Mouse (Mus musculus) frontal cortex, postnatal 25 days (tissue): Measurements from ENCODE around the gene Col23a1.

ENCODE experiments used
- DNase-seq, 2 experiments: peaks; one replicate each; pipeline ENCODE4 v3.0.0; 2022; ENCODE audit warnings: low spot score in 2 of 2

Col23a1 gene

GRCm38 (mm10) chr11:51431287-51431686 is 141.6 kb downstream of the Col23a1 start:
- DNase-seq: no peak

DNA sequence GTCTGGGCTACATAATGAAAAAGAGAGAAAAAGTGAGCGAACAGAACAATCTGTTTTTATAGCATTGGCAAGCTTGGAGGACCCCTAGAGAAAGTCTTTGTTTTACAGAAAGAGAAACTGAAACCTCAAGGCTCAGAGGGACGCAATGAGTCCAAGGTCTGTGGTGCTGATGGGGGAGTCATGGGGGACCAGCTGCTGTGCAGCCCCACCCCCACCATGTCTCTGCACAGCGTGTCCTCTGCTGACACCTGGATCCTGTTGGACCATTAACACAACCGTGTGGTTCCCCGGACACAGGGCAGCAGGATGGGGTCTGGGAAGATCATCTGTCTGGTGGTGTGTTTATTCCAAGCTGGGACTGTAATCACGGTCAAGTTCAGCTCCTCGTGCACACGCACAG is 142.2 kb downstream of the Col23a1 start:
- no peak for DNase-seq

- DNase-seq: no peak
Measured at GRCm38 (mm10) chr11:51442006-51442405, 152.3 kb downstream of the Col23a1 start.

GRCm38 (mm10) chr11:51442599-51442998 is 152.9 kb downstream of the Col23a1 start:
- no peak for DNase-seq

- no peak for DNase-seq
Measured at GRCm38 (mm10) chr11:51443818-51444217, 154.1 kb downstream of the Col23a1 start.

- no peak for DNase-seq
Measured at GRCm38 (mm10) chr11:51444649-51445048, 154.9 kb downstream of the Col23a1 start.

DNA sequence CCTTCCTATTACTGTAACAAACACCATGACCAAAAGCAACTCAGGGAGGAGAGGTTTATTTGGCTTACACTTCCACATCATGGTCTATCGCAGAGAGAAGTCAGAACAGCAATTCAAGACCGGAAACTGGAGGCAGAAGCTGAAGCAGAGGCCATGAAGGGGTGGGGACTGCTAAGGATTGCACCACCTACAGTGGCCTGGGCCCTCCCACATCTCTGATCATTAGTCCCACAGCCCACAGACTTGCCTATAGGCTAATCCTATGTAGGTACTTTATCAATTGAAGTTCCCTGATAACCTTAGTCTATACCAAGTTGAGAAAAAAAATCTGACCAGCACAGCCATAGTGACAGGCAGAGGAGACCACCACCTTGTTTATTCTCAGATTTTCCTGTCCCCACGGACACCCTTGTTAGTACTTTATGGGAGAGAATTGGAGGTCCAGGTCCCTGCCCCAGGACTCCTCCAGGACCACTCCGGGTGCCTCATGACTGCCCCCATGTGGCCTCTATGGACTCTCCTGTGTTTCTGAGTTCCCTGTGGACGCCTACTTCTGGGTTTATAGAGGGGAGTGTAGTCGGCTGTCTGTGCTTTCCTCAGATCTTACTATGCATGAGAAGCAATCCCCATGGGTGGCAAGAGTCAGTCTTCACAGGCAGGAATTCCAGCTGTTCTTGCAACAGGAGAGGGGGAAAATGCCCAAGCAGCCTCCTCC is 157.1 kb downstream of the Col23a1 start:
- peak; percentile 32 to 53 for DNase-seq

- no peak for DNase-seq
Measured at GRCm38 (mm10) chr11:51448256-51448655, 158.5 kb downstream of the Col23a1 start.

DNA sequence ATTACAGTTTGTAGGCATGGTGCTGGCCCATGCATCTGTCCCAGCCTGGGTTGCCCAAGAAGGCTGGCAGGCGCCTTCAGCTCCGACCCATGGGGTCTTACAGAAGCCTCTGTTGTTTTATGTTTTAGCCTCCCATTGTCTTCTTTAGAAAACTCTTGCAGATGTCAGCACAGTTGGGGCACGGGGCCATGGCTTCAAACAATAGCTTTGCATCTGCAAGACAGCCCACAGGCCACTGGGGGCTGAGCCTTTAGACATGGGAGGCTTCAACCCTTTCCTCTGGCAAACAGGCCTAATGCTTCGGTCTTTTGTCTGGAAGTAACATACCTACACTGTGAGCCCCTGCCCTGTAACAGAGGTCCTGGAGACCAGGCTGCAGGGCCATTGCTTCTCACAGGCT is 159.0 kb downstream of the Col23a1 start:
- DNase-seq: no peak

- no peak for DNase-seq
Measured at GRCm38 (mm10) chr11:51449881-51450280, 160.2 kb downstream of the Col23a1 start.

- no peak for DNase-seq
Measured at GRCm38 (mm10) chr11:51451281-51451680, 161.6 kb downstream of the Col23a1 start.

- DNase-seq: no peak
Measured at GRCm38 (mm10) chr11:51451925-51452324, 162.2 kb downstream of the Col23a1 start.

- no peak for DNase-seq
Measured at GRCm38 (mm10) chr11:51453742-51454141, 164.0 kb downstream of the Col23a1 start.

GRCm38 (mm10) chr11:51455501-51455900 is 165.8 kb downstream of the Col23a1 start:
- DNase-seq: no peak

DNA sequence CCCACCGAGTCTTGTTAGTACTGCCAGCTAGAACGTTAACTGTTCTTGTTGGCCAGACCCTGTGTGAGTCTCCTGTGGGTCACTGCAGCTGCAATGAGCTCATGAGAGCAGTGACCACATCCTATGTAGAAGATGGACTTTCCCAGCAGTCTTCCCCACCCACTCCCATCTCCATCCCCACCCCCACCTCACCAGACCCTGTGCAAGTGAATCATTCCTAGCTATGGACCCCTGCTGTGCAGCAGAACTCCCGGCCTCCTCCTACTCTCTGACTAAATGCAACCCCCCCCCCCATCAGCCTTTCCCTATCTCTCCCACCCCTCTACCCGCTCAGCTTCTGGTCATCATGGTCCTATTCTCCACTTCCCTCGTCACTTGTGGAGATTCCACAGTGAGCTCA is 167.9 kb downstream of the Col23a1 start:
- DNase-seq: no peak

GRCm38 (mm10) chr11:51458649-51459048 is 168.9 kb downstream of the Col23a1 start:
- no peak for DNase-seq

DNA sequence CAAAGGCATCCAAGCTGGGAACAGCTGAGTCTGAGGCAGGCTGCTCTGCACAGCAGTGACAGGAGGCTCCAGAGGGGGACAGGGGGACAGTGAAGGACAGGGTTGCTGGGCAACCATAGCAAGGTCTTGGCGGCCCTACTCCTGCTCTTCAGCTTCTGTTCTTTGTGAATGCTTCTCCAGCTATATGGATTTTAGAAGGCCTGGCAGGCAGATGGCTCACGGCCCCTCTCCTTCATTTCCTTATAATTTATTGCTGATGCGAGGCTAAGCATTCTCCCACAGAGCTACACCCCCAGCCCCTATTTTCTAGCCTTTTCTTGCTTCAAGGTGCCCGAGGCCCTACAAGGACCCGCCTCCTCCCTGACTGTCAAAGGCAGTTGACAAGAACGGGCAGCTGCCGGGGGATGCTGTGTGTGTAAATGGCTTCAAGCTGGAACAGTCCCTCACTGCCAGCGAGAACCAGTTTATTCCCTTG is 169.9 kb downstream of the Col23a1 start:
- DNase-seq: no peak

- DNase-seq: no peak
Measured at GRCm38 (mm10) chr11:51468737-51469136, 179.0 kb downstream of the Col23a1 start.

DNA sequence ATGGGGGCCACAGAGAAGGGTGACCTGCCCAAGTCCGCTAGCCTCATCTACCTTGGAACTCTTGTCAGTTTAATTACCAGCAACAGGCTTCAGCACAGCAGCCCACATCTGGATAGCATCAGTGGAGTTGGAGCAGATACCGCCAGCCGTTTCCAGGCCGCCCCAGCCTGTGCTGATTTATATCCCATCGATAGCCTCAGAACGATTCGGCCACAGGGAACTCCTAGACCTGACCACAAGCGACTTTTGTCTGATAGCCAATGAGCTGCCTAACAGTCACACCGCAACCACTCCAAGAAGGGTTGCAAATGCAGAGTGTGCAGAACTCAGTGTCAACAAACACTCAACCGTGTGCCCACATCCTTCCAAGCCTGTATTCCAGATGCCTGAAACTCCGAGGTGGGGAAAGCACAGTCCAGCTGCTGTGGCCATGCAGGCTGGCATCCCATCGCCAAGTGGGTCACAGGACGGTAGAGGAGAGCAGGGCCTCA is 179.7 kb downstream of the Col23a1 start:
- no peak for DNase-seq

DNA sequence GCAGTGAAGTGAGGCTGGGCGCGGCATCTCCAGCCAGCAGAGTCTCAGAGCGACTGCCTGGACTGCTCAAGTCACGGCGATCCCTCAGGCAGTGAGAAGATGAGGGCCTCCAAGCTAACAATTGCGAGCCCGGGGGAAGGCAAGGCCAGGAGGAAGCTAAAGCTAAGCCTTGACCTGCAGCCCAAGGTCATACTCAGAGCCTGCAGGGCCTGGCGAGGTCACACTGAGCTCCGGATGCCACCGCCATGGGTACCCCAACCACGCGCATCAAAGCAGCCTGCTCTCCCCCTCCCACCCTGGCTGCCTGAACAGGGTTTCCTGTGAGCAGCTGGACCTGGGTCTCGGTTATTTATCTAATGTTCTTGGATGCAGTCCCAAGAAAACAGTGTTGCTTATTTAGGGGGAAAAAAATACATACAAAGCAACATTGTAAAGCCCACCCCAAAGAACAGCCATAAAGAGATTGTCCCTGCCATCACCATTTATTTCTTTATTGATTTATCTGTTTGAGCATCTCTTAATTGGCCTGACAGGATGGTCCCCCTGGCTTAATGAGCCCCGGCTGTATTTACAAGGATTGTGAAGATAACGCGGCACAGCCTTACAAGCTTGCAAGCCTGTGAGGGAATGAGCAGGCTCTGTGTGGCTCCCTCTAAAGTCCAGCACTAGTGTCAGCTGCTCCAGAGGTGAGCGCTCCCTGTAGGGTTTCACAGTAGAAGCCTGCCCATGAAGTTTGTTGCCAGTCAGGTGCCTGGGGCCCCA is 180.8 kb downstream of the Col23a1 start:
- no peak for DNase-seq

DNA sequence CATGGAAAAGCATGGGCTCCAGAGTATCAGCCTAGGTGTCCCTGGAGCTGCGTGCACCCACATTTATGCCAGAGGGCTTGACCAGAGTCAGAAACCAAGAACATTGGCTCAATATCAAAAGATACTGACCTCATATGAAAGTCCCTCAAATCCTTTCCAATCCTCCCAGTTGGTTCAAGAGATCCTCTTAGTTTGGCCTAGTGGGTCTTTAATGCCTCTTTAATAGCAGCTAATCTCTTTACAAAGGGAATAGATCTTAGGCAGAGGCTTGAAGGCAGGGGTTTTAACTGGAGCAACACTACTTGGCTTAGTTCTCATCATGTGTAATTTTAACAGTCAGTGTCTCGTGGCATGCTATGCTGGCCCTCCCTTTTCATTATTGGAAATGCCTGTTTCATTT is 184.0 kb downstream of the Col23a1 start:
- no peak for DNase-seq

DNA sequence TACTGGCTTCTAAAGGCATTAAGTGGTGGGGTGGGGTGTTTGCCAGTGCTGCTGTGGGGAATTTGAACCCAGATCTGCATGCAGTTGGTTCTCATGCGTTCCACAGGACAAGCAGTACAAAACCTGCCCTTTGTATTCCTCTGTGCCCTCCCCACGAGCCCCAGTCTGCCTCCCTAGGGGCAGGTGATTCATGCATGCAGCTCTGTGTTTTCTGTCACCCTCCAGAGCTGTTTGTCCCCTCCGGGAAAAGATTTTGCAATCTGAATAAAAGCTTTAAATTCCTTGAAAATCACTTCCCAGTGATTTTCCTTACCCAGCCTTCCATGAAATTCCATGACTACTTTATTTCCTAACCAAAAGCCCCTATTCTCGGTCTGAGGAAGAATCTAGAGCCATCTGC is 186.8 kb downstream of the Col23a1 start:
- no peak for DNase-seq

DNA sequence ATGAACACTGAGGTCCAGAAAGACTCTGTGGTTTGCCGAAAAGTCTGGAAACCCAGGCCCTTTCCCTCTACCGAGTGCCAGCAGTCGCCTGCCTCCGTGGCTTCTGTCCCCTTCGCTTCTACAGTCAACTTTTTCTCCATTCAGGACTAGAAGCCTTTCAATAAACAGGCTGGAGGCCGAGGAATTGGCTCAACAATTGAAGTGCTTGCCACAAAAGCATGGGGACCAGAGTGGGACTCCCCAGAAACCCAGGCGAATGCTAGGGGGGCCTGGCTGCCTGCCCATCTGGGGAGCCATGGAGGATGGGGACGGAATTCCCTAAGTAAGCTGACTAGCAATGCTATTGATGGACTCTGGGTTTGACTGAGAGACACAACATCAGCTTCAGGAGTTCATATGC is 187.9 kb downstream of the Col23a1 start:
- no peak for DNase-seq
